Mouse (Mus musculus): ENCODE measurements around the gene Gtf2ird2. TPM values are rescaled to one million over a fixed set of nuclear protein-coding genes. Genes with fewer than 3 reads are reported as not detected.

Gtf2ird2 gene
- polyA plus RNA-seq (2012; ENCODE audit: low replicate concordance) = 10.1 and 13.3 TPM in 2 replicates

GRCm38 (mm10) chr5:134183880-134184808 lies at the start of gene Gtf2ird2:
TSS of gene Gtf2ird2 (plus strand) at chr5:134184019.

GRCm38 (mm10) chr5:134176169-134176881 lies 7.5 kb upstream of the Gtf2ird2 start, which contains the start of gene Rcc1l:
TSS of gene Rcc1l (minus strand) at chr5:134176774.

GRCm38 (mm10) chr5:134229391-134229790 lies 45.6 kb downstream of the Gtf2ird2 start, which contains the start of gene Ncf1:
TSS of gene Ncf1 (minus strand) at chr5:134229625.

Other genes starting within 250 kb of the Gtf2ird2 start
- 6.5 and 7.9 TPM in 2 replicates for gene Castor2, start 84.3 kb upstream of the Gtf2ird2 start, polyA plus RNA-seq (2012; ENCODE audit: low replicate concordance)
- 5.7 and 8.2 TPM in 2 replicates for gene Rcc1l, start 7.2 kb upstream of the Gtf2ird2 start, polyA plus RNA-seq (2012; ENCODE audit: low replicate concordance)
- gene Ncf1, start 45.6 kb downstream of the Gtf2ird2 start, polyA plus RNA-seq (2012; ENCODE audit: low replicate concordance) = 265 and 477 TPM in 2 replicates
- gene Gtf2i, start 130.7 kb downstream of the Gtf2ird2 start, polyA plus RNA-seq (2012; ENCODE audit: low replicate concordance) = 94.1 and 397 TPM in 2 replicates